Mouse (Mus musculus): Measurements from ENCODE around the gene Kcnj14.

- no peak for TF ChIP-seq CTCF (IDR thresholded peaks at IDR 0.05; ENCODE audit: low read depth)
- no peak for TF ChIP-seq EP300 (IDR thresholded peaks at IDR 0.05; ENCODE audit: low read depth)
Observed at GRCm38 (mm10) chr7:45786661-45787413, 37.7 kb downstream of the Kcnj14 start.
